Mouse (Mus musculus): Measurements from ENCODE around the gene Tmem132a. TPM values are rescaled to one million over a fixed set of nuclear protein-coding genes. Genes with fewer than 3 reads are reported as not detected.

Tmem132a gene
- polyA plus RNA-seq (2015; fragmentation: Nextera tagmentation; extraction: Ambion mirVana), result 40.8 and 48.7 TPM in 2 replicates

DNA sequence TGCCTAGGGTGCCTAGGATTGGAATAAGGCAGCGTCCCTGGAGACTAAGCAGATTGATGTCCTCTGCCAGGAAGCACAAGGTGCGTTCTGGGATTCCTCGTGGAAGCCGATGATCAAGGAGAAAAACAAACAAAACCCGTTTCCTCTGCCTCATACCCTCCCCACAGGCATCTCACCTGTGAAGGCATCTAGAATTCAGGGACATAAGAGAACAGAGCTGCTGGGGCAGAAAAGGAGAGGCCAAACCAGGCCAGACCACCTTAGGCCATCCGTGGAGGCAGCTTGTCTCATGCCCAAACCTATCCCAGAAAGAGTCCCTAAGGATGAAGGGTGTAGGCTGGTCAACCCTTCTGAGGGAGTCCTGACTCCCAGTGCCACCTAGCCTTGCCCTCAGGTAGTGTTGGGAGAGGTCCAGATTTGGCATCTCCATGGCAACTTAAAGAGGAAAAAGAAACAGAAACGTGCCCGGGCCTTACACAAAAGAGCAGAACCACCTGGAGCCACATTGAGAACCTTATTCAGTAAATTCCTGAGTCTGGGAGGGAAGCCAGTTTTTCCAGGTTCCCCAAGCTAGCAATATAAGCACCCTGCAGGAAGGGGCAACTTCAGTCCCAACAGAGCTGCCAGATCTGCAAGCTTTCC lies at the start of gene Tmem132a:
Gene Tmem132a (minus strand): TSS at position 55 of the 642 bp plus-strand sequence.
- ATAC-seq (replicated peaks; ENCODE audit: insufficient number of reproducible peaks, insufficient read depth, low FRiP score, low read depth), result no peak; the same call in 1 of the 2 replicates
- Histone ChIP-seq H3K27ac (peak within 1 kb of the TSS; percentile 76), H3K9ac (peak within 1 kb of the TSS; percentile 77), H3K4me2 (peak within 1 kb of the TSS; percentile 79), H3K4me3 (peak within 1 kb of the TSS; percentile 81), H3K36me3 (peaks cover 47% of the 10 kb centered on the region), H3K27me3 (no peaks in the 10 kb centered on the region), H3K4me1 (replicated peaks) (peaks cover 19% of the 10 kb centered on the region), H3K9me3 (replicated peaks) (no peaks in the 10 kb centered on the region)
- WGBS, result 3% methylated on average over 8 of the region's 8 CpGs

DNA sequence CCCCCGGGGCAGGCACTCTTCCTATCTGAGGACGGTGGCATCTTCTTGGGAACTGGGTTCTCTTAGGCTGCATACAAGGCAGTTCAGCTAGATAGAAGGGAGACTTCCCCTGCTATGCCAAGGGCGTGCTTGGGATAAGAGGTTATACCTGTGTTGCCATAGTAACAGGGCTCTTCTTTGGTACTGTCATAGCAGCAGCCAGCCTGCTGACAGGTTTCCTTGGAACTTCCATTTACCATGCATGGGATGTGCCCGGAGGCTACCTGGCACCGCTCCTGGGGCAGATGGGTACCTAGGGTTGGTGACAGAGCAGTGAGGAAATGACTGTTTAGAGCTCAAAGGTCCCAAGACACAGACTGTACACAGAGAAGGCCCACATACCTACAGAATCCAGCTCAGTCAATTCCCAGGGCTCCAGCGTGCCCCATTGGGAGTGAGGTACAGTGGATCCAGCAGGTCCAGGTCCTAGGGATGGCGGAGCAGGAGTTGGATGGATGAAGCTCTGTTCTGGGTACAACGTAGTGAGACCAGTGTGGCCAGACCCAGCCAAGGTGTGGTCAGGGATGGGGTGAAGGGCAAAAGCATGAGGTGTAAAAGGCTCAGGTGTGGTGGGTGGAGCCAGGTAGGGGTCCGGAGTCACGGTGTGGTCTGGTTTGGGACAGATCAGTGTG lies 48.7 kb upstream of the Tmem132a start:
- Histone ChIP-seq H3K4me3 (no peak overlapping the region), H3K9me3 (replicated peaks) (no peaks in the 10 kb centered on the region), H3K27ac (no peak overlapping the region), H3K36me3 (no peaks in the 10 kb centered on the region), H3K4me2 (no peak overlapping the region), H3K27me3 (no peaks in the 10 kb centered on the region), H3K9ac (no peak overlapping the region), H3K4me1 (replicated peaks) (peaks cover 15% of the 10 kb centered on the region)
- WGBS, result 84% methylated on average over 10 of the region's 10 CpGs
- ATAC-seq (replicated peaks; ENCODE audit: insufficient number of reproducible peaks, insufficient read depth, low FRiP score, low read depth), result no peak

DNA sequence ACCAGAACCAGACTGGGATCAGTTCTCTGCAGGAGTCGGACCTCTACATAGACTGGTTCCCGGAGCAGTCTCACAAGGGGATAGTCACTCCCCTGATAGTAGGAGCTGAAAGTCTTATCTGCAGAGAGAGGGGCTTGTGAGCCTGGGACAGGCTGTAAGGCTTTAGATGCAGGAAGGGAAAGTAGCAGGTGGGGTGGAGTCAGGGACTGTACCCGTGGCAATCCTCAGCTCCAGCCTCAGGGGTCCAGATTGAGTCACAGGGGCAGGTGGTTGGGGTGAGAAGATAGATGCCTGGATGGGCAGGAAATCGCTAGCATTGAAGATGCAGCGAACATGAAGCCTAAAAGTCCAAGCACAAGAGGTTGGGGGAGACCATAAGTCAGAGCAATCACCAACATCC lies 46.8 kb upstream of the Tmem132a start:
- no peaks in the 10 kb centered on the region for H3K27me3 ChIP-seq
- no peak overlapping the region for H3K4me3 ChIP-seq
- peaks cover 15% of the 10 kb centered on the region for H3K4me1 ChIP-seq (replicated peaks)
- no peak for ATAC-seq (replicated peaks; ENCODE audit: insufficient number of reproducible peaks, insufficient read depth, low FRiP score, low read depth)
- no peaks in the 10 kb centered on the region for H3K36me3 ChIP-seq
- no peak overlapping the region for H3K4me2 ChIP-seq
- WGBS, result 50% methylated on average over 5 of the region's 5 CpGs
- H3K27ac ChIP-seq, result no peak overlapping the region
- no peaks in the 10 kb centered on the region for H3K9me3 ChIP-seq (replicated peaks)
- H3K9ac ChIP-seq, result no peak overlapping the region

GRCm38 (mm10) chr19:10914870-10915269 lies 45.1 kb upstream of the Tmem132a start:
- Histone ChIP-seq H3K27ac (peak overlapping the region; percentile 65), H3K4me2 (no peak overlapping the region), H3K4me3 (no peak overlapping the region), H3K9ac (no peak overlapping the region), H3K27me3 (no peaks in the 10 kb centered on the region), H3K36me3 (no peaks in the 10 kb centered on the region), H3K9me3 (replicated peaks) (no peaks in the 10 kb centered on the region), H3K4me1 (replicated peaks) (peaks cover 18% of the 10 kb centered on the region)
- 56% methylated on average over 2 of the region's 2 CpGs for WGBS
- no peak for ATAC-seq (replicated peaks; ENCODE audit: insufficient number of reproducible peaks, insufficient read depth, low FRiP score, low read depth)

- H3K9ac ChIP-seq, result no peak overlapping the region
- 0 out of 2 replicates have a peak overlapping the region, but pooled peaks have one; percentile 11 for H3K4me2 ChIP-seq
- 21% methylated on average over 7 of the region's 7 CpGs for WGBS
- H3K9me3 ChIP-seq (replicated peaks), result no peaks in the 10 kb centered on the region
- no peaks in the 10 kb centered on the region for H3K27me3 ChIP-seq
- H3K4me3 ChIP-seq, result no peak overlapping the region
- peak overlapping the region; percentile 65 for H3K27ac ChIP-seq
- H3K4me1 ChIP-seq (replicated peaks), result peaks cover 23% of the 10 kb centered on the region
- H3K36me3 ChIP-seq, result no peaks in the 10 kb centered on the region
- peak; percentile 53; the same call in 1 of the 2 replicates for ATAC-seq (replicated peaks; ENCODE audit: insufficient number of reproducible peaks, insufficient read depth, low FRiP score, low read depth)
Measured at GRCm38 (mm10) chr19:10914291-10914690, 44.6 kb upstream of the Tmem132a start.

GRCm38 (mm10) chr19:10909087-10909721 lies 39.5 kb upstream of the Tmem132a start:
- Histone ChIP-seq H3K9me3 (replicated peaks) (no peaks in the 10 kb centered on the region), H3K4me2 (peak overlapping the region; percentile 10; the same call in 1 of the 2 replicates), H3K27me3 (no peaks in the 10 kb centered on the region), H3K36me3 (peaks cover 13% of the 10 kb centered on the region), H3K9ac (no peak overlapping the region), H3K4me1 (replicated peaks) (peaks cover 58% of the 10 kb centered on the region), H3K27ac (peak overlapping the region; percentile 92), H3K4me3 (no peak overlapping the region)
- 21% methylated on average over 6 of the region's 6 CpGs for WGBS
- peak; percentile 71 for ATAC-seq (replicated peaks; ENCODE audit: insufficient number of reproducible peaks, insufficient read depth, low FRiP score, low read depth)

DNA sequence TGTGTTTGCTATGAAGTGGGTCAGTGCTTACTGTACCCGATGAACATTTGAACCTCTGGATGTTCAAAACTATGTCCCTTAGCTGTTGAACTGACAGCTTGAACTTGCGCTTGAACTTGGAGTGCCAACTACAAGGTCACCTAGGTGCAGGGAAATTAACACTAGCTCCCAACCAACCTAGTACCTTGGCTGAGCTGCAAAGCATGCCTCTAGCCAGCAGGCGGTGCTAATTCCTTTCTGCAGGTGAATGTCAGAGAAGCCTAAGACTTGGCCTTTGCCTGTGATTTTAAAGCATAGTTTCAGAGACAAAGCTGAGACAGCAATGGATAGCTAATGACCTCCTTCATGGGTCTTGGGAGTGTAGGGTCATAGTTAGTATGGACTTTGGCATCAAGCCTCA lies 38.2 kb upstream of the Tmem132a start:
- no peak overlapping the region for H3K4me2 ChIP-seq
- H3K4me3 ChIP-seq, result no peak overlapping the region
- no peaks in the 10 kb centered on the region for H3K27me3 ChIP-seq
- H3K4me1 ChIP-seq (replicated peaks), result peaks cover 57% of the 10 kb centered on the region
- no peak overlapping the region for H3K9ac ChIP-seq
- H3K9me3 ChIP-seq (replicated peaks), result no peaks in the 10 kb centered on the region
- 41% methylated on average over 3 of the region's 3 CpGs for WGBS
- peak overlapping the region; percentile 92 for H3K27ac ChIP-seq
- H3K36me3 ChIP-seq, result peaks cover 26% of the 10 kb centered on the region
- no peak for ATAC-seq (replicated peaks; ENCODE audit: insufficient number of reproducible peaks, insufficient read depth, low FRiP score, low read depth)

DNA sequence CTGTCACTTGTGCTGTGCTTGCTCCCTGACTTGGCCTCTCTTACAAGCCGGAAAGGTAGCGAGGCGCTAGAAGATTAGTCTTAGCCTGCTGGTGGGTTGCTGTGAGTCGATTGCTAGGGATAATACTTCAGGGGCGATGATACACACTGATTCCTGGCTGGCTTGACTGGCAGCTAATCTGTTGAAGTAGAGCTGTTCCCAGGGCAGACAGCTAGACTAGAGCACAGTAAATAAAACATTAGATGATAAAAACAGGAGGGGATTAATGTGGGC lies 35.9 kb upstream of the Tmem132a start:
- ATAC-seq (replicated peaks; ENCODE audit: insufficient number of reproducible peaks, insufficient read depth, low FRiP score, low read depth), result no peak
- 0 out of 2 replicates have a peak overlapping the region, but pooled peaks have one; percentile 13 for H3K9ac ChIP-seq
- H3K36me3 ChIP-seq, result peaks cover 44% of the 10 kb centered on the region
- 25% methylated on average over 5 of the region's 5 CpGs for WGBS
- peak overlapping the region; percentile 19; the same call in 1 of the 2 replicates for H3K4me2 ChIP-seq
- H3K9me3 ChIP-seq (replicated peaks), result no peaks in the 10 kb centered on the region
- H3K4me3 ChIP-seq, result no peak overlapping the region
- H3K27ac ChIP-seq, result peak overlapping the region; percentile 92
- H3K4me1 ChIP-seq (replicated peaks), result peaks cover 55% of the 10 kb centered on the region
- H3K27me3 ChIP-seq, result no peaks in the 10 kb centered on the region

DNA sequence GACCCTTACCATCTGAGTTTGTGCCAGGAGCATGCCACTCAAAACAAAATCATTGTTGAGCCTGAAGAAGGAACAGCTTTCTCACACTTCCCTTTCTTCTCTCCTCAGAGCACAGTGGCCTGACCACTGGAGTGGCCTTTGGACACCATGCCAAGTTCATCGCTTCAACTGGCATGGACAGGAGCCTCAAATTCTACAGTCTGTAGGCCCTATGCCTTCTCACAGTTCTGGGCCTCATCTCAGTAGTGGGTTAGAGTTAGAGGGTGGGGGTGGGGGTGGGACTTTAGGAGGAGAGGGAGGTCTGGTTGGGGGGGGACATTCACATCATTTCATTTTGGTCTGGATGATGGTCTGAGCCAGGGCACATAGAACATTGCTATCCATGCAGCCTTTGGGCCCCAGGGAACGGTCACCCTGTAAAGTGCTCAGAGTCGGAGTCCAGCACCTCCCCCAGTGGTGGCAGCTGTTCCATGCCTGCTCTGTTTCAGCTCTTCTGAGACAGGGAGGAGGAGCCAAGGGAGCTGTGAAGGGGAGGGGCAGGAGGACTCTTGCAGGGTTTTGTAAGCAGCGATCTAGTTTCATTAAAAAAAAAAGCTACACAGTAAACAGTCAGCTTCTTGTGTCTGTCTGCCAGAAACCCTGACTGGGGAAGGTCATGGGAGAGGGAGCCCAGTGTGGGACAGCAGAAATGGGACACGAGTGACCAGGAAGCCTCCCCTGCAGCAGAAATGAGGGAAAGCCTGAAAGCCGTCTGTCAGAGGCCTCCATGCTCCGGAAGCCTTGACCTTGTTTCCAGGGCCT lies 35.4 kb upstream of the Tmem132a start:
- peak overlapping the region; percentile 92 for H3K27ac ChIP-seq
- peak; percentile 72 for ATAC-seq (replicated peaks; ENCODE audit: insufficient number of reproducible peaks, insufficient read depth, low FRiP score, low read depth)
- H3K27me3 ChIP-seq, result no peaks in the 10 kb centered on the region
- H3K9ac ChIP-seq, result peak overlapping the region; percentile 13; the same call in 1 of the 2 replicates
- 27% methylated on average over 7 of the region's 7 CpGs for WGBS
- peak overlapping the region; percentile 19; the same call in 1 of the 2 replicates for H3K4me2 ChIP-seq
- peaks cover 49% of the 10 kb centered on the region for H3K36me3 ChIP-seq
- no peak overlapping the region for H3K4me3 ChIP-seq
- no peaks in the 10 kb centered on the region for H3K9me3 ChIP-seq (replicated peaks)
- H3K4me1 ChIP-seq (replicated peaks), result peaks cover 61% of the 10 kb centered on the region

DNA sequence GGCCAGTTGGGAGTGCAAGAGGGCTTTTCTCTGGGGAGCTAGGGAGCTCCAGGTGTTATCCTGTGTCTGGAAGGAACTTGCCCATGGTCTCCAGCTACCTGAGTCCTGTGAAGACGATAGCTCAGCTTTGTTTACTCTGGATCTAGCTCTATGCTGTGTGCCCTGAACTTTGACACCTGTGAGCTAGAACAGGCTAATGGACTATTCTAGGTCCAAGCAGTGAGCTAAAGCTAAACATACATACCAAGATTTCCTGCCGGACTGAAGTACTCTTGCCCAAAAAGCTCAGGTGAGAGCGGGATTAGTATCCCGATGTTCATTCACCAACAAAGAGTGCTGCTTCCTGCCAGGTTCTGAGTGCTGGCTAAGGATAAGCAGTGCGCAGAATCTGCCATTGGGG lies 34.8 kb upstream of the Tmem132a start:
- no peak for ATAC-seq (replicated peaks; ENCODE audit: insufficient number of reproducible peaks, insufficient read depth, low FRiP score, low read depth)
- H3K9ac ChIP-seq, result peak overlapping the region; percentile 6; the same call in 1 of the 2 replicates
- H3K9me3 ChIP-seq (replicated peaks), result no peaks in the 10 kb centered on the region
- WGBS, result 70% methylated on average over 5 of the region's 5 CpGs
- no peak overlapping the region for H3K4me2 ChIP-seq
- H3K4me3 ChIP-seq, result no peak overlapping the region
- H3K4me1 ChIP-seq (replicated peaks), result peaks cover 59% of the 10 kb centered on the region
- peak overlapping the region; percentile 92 for H3K27ac ChIP-seq
- peaks cover 55% of the 10 kb centered on the region for H3K36me3 ChIP-seq
- H3K27me3 ChIP-seq, result no peaks in the 10 kb centered on the region

GRCm38 (mm10) chr19:10901046-10901445 lies 31.3 kb upstream of the Tmem132a start:
- no peak overlapping the region for H3K4me3 ChIP-seq
- no peaks in the 10 kb centered on the region for H3K27me3 ChIP-seq
- H3K9me3 ChIP-seq (replicated peaks), result no peaks in the 10 kb centered on the region
- H3K9ac ChIP-seq, result no peak overlapping the region
- peaks cover 69% of the 10 kb centered on the region for H3K36me3 ChIP-seq
- H3K4me1 ChIP-seq (replicated peaks), result peaks cover 45% of the 10 kb centered on the region
- H3K4me2 ChIP-seq, result no peak overlapping the region
- no peak overlapping the region for H3K27ac ChIP-seq
- no peak for ATAC-seq (replicated peaks; ENCODE audit: insufficient number of reproducible peaks, insufficient read depth, low FRiP score, low read depth)
- WGBS, result 89% methylated on average over 5 of the region's 5 CpGs

Data from heart, embryonic 15.5 days (tissue).